Mouse (Mus musculus): ENCODE data around the gene Gm45711. TPM values are rescaled to one million over a fixed set of nuclear protein-coding genes. Genes with fewer than 3 reads are reported as not detected.
A peak's percentile ranks its signal among the peaks of the same experiment; 100 is the strongest.
"Not testable (repeated sequence)": the region's sequence is repeated elsewhere in the genome, so short reads cannot be mapped to it uniquely, and the experiment has no call there.

The Gm45711 gene
- polyA plus RNA-seq (2015; fragmentation: Nextera tagmentation; extraction: Ambion mirVana) = not detected in 2 replicates

DNA sequence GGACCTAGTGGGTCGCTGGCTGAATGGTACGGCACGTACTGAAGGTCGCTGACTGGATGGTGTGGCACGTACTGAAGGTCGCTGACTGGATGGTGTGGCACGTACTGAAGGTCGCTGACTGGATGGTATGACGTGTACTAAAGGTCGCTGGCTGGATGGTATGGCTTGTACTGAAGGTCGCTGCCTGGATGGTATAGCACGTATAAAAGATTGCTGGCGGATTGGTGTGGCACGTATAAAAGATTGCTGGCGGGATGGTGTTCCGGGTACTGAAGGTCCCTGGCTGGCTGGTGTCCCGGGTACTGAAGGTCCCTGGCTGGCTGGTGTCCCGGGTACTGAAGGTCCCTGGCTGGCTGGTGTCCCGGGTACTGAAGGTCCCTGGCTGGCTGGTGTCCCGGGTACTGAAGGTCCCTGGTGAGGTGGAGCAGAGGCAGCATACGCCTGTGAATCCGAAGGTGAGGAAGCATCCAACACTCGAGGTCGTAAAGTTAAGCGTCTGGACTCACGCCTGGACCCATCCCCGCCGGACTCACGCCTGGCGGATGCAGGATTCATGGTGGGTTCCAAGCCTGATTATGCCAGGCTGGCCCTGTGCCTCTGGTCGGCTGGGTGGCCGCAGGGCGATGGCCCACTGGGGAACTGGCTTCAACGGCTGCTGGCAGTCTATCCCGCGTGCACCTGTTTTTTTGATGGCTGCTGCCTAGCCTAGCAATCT, at the start of gene Gm45711, which contains the start of gene Cmtm1:
TSS of gene Gm45711 (minus strand) at position 641 of the 715 bp plus-strand sequence.
TSS of gene Cmtm1 (minus strand) at position 705 of the 715 bp plus-strand sequence.
- not testable (repeated sequence) for H3K9me3 ChIP-seq (replicated peaks); H3K9ac ChIP-seq; H3K36me3 ChIP-seq; ATAC-seq (replicated peaks; ENCODE audit: insufficient number of reproducible peaks, insufficient read depth, low FRiP score, low read depth); H3K4me2 ChIP-seq; H3K4me3 ChIP-seq; H3K27ac ChIP-seq; H3K27me3 ChIP-seq; H3K4me1 ChIP-seq (replicated peaks)
- WGBS = 83% methylated on average over 36 of the region's 36 CpGs

DNA sequence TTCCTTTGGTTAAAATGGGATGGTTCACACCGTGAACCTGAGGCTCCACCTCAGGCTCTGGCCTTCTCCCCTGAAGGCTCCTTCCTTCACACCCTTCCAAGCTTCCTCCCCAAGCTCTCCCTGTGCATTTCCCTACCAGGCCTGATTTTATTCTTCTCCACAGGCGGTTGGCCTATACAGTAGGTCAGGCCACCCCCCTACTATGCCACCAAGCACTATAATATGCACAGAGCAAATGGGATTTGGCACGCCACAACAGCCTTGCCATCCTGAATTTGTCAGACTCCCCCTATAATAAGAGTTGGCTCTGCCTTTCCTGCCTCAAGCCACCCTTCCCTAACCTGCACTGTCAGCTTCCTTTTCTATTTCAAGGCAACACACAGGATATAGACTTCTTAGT, 48.8 kb upstream of the Gm45711 start:
- Histone ChIP-seq H3K4me3 (no peak overlapping the region), H3K4me1 (replicated peaks) (peaks cover 18% of the 10 kb centered on the region), H3K36me3 (peaks cover 9% of the 10 kb centered on the region; the same call in 1 of the 2 replicates), H3K4me2 (no peak overlapping the region), H3K9ac (no peak overlapping the region), H3K27me3 (no peaks in the 10 kb centered on the region), H3K27ac (no peak overlapping the region), H3K9me3 (replicated peaks) (no peaks in the 10 kb centered on the region)
- 77% methylated on average over 3 of the region's 3 CpGs for WGBS
- ATAC-seq (replicated peaks; ENCODE audit: insufficient number of reproducible peaks, insufficient read depth, low FRiP score, low read depth) = no peak

DNA sequence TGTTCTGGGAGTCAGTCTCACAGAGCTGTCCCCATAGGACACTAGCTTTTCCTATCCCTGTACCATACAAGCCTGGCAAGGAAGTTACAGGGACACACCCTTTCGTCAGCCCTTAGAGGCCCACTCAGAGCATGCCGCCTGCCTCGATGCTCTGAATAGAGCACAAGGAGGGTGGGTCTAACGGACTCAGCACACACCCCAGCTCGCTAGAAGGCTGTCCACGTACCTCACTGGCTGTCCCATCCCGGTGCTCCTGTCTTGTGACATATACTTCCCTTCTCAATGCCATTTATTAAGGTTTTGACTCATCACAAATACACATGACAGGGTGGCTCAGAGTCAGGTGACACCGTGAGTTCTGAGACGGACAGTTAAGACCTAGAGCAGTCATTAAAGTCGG, 44.6 kb upstream of the Gm45711 start:
- WGBS = 88% methylated on average over 10 of the region's 10 CpGs
- peaks cover 9% of the 10 kb centered on the region for H3K4me1 ChIP-seq (replicated peaks)

DNA sequence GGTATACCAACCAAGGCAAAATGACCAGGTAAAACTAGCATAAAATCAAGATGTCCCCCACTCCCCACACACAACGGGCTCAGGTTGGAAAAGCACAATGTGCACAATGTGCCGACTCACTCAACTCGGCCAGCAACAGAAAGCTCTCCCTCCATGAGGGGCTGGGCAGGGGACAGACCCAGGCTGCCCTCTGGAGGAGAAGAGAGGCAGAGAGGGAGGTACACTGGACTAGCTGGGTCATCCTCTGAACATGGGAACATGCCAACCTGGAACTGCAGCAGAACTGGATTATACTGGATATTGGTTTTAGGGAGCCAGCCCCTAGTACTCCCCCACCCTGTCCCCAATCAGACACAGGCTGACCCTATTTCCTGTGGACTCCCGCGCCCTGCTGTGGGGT, 43.3 kb upstream of the Gm45711 start:
- Histone ChIP-seq H3K9me3 (replicated peaks) (no peaks in the 10 kb centered on the region), H3K27me3 (no peaks in the 10 kb centered on the region), H3K4me2 (no peak overlapping the region), H3K36me3 (peaks cover 12% of the 10 kb centered on the region; the same call in 1 of the 2 replicates), H3K27ac (no peak overlapping the region), H3K4me1 (replicated peaks) (peaks cover 16% of the 10 kb centered on the region), H3K9ac (no peak overlapping the region), H3K4me3 (no peak overlapping the region)
- no peak; the same call in 1 of the 2 replicates for ATAC-seq (replicated peaks; ENCODE audit: insufficient number of reproducible peaks, insufficient read depth, low FRiP score, low read depth)
- 54% methylated on average over 5 of the region's 5 CpGs for WGBS

More for the DNA sequence above, 44.6 kb upstream of the Gm45711 start:
- Histone ChIP-seq H3K9ac (no peak overlapping the region), H3K27ac (no peak overlapping the region), H3K4me2 (no peak overlapping the region), H3K9me3 (replicated peaks) (no peaks in the 10 kb centered on the region), H3K27me3 (no peaks in the 10 kb centered on the region), H3K36me3 (peaks cover 12% of the 10 kb centered on the region; the same call in 1 of the 2 replicates), H3K4me3 (no peak overlapping the region)
- no peak for ATAC-seq (replicated peaks; ENCODE audit: insufficient number of reproducible peaks, insufficient read depth, low FRiP score, low read depth)

DNA sequence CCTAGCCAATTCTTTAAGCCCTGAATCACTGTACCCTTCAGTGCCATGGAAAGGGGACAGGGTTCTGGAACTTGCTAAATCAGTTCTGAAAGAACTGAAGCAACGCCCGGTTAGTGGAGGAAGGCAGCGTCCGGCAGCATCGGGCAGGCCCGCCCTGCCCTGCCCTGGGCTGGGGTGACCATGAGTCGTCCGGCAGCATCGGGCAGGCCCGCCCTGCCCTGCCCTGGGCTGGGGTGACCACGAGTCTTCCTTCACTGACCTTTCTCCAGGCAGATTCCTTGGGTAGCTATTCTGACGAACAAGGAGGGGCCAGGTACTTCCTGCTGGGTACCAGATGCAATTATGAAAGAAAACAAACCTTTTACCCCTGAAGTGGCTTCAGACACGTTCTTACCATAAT, 40.2 kb upstream of the Gm45711 start:
- ATAC-seq (replicated peaks; ENCODE audit: insufficient number of reproducible peaks, insufficient read depth, low FRiP score, low read depth) = no peak
- WGBS = 70% methylated on average over 13 of the region's 13 CpGs
- H3K4me2 ChIP-seq = no peak overlapping the region
- no peak overlapping the region for H3K27ac ChIP-seq
- H3K9ac ChIP-seq = no peak overlapping the region
- peaks cover 19% of the 10 kb centered on the region for H3K4me1 ChIP-seq (replicated peaks)
- H3K4me3 ChIP-seq = no peak overlapping the region
- no peaks in the 10 kb centered on the region for H3K27me3 ChIP-seq
- no peaks in the 10 kb centered on the region for H3K9me3 ChIP-seq (replicated peaks)
- H3K36me3 ChIP-seq = peaks cover 32% of the 10 kb centered on the region

DNA sequence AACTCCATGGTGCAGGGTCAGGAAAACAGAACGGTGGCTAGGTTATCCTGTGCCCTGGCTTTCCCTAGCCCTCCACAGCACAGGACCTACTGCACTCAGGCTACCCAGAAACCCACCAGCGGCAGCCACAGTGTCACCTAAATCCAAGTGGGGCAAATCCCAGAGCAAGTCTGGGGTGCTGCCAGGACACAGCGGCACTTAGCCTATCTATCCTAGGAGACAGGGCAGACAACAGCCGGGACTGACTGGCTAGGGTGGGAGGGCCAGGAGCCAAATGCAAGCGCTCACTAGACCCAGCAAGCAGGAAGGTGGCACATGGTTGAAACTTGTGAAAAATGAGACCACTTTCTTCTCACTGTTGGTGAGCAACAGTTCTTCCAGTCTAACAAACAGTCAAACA, 39.1 kb upstream of the Gm45711 start:
- Histone ChIP-seq H3K9ac (no peak overlapping the region), H3K27ac (no peak overlapping the region), H3K4me3 (no peak overlapping the region), H3K36me3 (peaks cover 32% of the 10 kb centered on the region), H3K27me3 (no peaks in the 10 kb centered on the region), H3K4me2 (no peak overlapping the region), H3K9me3 (replicated peaks) (no peaks in the 10 kb centered on the region), H3K4me1 (replicated peaks) (peaks cover 24% of the 10 kb centered on the region)
- WGBS = 40% methylated on average over 5 of the region's 5 CpGs
- peak; percentile 20; the same call in 1 of the 2 replicates for ATAC-seq (replicated peaks; ENCODE audit: insufficient number of reproducible peaks, insufficient read depth, low FRiP score, low read depth)

DNA sequence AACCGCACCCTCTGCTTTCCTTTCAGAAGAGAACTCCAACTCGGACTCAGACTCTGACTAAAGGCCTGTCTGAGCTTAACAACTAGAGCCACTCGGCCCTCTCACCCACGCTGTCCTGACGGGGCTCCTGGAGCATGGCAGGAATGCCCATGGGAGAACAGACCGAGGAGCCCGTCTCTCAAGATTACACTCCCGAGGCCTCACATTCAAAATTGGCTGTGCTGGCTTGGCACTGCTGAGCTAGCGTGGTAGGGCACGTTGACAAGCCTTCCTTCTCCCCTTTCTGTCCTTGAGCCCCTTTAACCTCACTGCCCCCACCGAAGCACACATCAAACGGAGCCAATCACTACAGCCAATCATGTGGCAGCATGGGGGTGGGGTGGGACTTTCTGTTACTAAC, 36.8 kb upstream of the Gm45711 start:
- Histone ChIP-seq H3K4me1 (replicated peaks) (peaks cover 40% of the 10 kb centered on the region), H3K4me3 (no peak overlapping the region), H3K27ac (peak overlapping the region; percentile 24; the same call in 1 of the 2 replicates), H3K9ac (no peak overlapping the region), H3K4me2 (no peak overlapping the region), H3K36me3 (peaks cover 29% of the 10 kb centered on the region), H3K9me3 (replicated peaks) (no peaks in the 10 kb centered on the region), H3K27me3 (no peaks in the 10 kb centered on the region)
- WGBS = 42% methylated on average over 12 of the region's 12 CpGs
- ATAC-seq (replicated peaks; ENCODE audit: insufficient number of reproducible peaks, insufficient read depth, low FRiP score, low read depth) = no peak

DNA sequence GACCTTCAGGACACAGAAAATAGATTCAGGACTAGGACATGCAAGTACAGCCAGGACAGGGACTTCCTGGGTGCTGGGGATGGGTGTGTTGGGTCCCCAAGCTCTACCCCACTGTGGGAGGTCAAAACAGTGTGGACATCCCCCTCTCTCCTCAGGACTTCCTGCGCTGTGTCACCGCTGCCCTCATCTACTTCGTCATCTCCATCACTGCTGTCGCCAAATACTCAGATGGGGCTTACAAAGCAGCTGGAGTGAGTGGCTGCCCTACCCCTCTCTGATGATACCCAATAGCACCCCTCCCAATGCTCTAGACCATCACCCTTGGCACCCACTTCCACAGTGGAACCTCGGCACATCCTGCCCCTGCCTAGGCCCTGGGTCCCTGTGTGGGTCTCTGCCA, 34.7 kb upstream of the Gm45711 start:
- Histone ChIP-seq H3K9me3 (replicated peaks) (no peaks in the 10 kb centered on the region), H3K27ac (no peak overlapping the region), H3K9ac (no peak overlapping the region), H3K4me3 (no peak overlapping the region), H3K27me3 (no peaks in the 10 kb centered on the region), H3K36me3 (peaks cover 29% of the 10 kb centered on the region), H3K4me2 (no peak overlapping the region), H3K4me1 (replicated peaks) (peaks cover 49% of the 10 kb centered on the region)
- ATAC-seq (replicated peaks; ENCODE audit: insufficient number of reproducible peaks, insufficient read depth, low FRiP score, low read depth) = no peak
- WGBS = 83% methylated on average over 5 of the region's 5 CpGs

DNA sequence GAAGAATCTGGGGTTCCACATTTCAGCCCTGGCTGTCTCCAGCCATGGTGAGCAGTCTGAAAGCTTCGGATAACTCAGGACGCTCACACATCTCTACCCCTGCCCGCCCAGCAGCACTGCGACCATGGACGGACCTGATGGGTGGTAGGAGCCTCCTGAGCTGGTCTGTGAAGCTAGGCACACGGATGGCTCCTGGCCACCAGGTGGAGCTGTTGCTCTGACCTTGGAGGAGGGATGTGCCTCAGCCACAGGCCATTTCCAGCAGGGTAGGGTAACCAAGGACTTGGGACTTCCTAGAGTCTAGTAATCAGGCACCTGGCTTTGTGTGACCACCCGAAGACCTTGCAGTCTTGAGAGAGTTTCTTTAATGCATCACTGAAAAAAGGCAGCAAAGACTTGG, 34.1 kb upstream of the Gm45711 start:
- ATAC-seq (replicated peaks; ENCODE audit: insufficient number of reproducible peaks, insufficient read depth, low FRiP score, low read depth) = no peak
- H3K27ac ChIP-seq = no peak overlapping the region
- no peak overlapping the region for H3K4me3 ChIP-seq
- no peaks in the 10 kb centered on the region for H3K27me3 ChIP-seq
- H3K4me1 ChIP-seq (replicated peaks) = peaks cover 47% of the 10 kb centered on the region
- peaks cover 29% of the 10 kb centered on the region for H3K36me3 ChIP-seq
- no peak overlapping the region for H3K4me2 ChIP-seq
- no peaks in the 10 kb centered on the region for H3K9me3 ChIP-seq (replicated peaks)
- WGBS = 8% methylated on average over 7 of the region's 7 CpGs
- H3K9ac ChIP-seq = no peak overlapping the region

DNA sequence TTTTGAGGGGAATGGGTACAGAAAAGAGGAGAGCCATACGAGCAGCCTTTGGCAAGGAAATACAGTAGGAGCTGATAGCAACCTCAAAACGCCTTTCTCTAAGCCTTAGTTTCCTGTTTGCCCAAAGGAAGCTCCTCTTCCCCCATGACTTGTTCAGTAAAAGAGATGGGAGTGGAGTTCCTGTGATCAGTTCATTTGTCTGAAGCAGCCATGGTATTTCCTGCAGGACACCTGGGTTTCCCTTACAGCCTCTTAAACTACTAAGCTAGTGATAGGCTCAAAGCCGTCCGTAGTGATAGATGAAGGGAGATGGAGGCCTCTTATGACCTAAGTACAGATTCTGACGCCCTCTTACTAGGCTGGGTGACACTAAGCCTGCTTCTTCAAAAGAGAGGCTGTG, 32.5 kb upstream of the Gm45711 start:
- Histone ChIP-seq H3K27me3 (no peaks in the 10 kb centered on the region), H3K36me3 (peaks cover 23% of the 10 kb centered on the region), H3K4me3 (no peak overlapping the region), H3K27ac (no peak overlapping the region), H3K4me1 (replicated peaks) (peaks cover 44% of the 10 kb centered on the region), H3K9me3 (replicated peaks) (no peaks in the 10 kb centered on the region), H3K9ac (no peak overlapping the region), H3K4me2 (peak overlapping the region; percentile 89)
- 61% methylated on average over 5 of the region's 5 CpGs for WGBS
- no peak for ATAC-seq (replicated peaks; ENCODE audit: insufficient number of reproducible peaks, insufficient read depth, low FRiP score, low read depth)

DNA sequence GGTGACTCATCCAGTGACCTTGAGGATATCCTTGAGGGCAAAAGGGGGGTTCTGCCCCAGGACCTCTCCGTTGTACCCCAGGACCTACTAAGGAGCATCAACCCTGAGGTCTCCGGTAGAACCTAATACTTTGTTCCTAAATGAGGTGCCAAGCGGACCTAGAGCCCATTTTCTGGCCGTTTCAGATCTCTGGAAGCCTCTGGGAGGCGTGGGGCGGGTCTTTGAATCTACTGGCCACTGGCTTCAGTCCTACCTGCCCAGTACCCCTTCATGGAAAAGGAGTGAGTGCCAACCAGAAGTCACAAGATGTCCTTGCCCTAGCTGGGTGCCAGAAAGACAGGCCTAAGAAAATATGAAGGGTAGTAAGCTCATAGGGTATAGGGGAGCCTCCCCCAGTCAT, 31.8 kb upstream of the Gm45711 start:
- H3K36me3 ChIP-seq = peaks cover 17% of the 10 kb centered on the region
- peaks cover 38% of the 10 kb centered on the region for H3K4me1 ChIP-seq (replicated peaks)
- peak overlapping the region; percentile 93 for H3K27ac ChIP-seq
- 0 out of 2 replicates have a peak overlapping the region, but pooled peaks have one; percentile 3 for H3K9ac ChIP-seq
- no peaks in the 10 kb centered on the region for H3K27me3 ChIP-seq
- WGBS = 45% methylated on average over 6 of the region's 6 CpGs
- no peaks in the 10 kb centered on the region for H3K9me3 ChIP-seq (replicated peaks)
- no peak for ATAC-seq (replicated peaks; ENCODE audit: insufficient number of reproducible peaks, insufficient read depth, low FRiP score, low read depth)
- H3K4me3 ChIP-seq = peak overlapping the region; percentile 78
- H3K4me2 ChIP-seq = peak overlapping the region; percentile 89

DNA sequence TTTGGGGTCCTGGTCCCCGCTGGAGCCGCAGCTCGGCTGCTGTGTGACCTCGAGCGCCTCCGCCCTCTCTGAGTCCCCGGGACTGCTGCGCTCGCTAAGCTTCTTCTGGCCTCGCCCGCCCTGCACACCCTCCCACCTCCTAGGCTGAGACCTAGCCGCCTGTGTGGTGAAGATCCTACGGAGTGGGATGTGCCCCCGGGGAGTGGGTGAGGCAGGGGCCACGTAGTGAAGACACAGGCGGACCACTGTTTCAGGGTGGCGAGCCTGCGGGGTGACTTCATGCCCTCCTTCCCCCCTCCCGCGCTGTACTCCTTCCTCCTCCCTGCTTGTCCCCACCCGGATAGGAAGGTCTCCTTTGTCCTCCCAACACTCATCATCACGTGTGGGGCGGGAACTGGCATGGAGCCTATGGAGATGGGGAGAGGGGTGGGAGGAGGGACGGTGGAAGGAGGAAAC, 31.3 kb upstream of the Gm45711 start:
- peaks cover 14% of the 10 kb centered on the region for H3K36me3 ChIP-seq

More for the DNA sequence above, 31.3 kb upstream of the Gm45711 start:
- ATAC-seq (replicated peaks; ENCODE audit: insufficient number of reproducible peaks, insufficient read depth, low FRiP score, low read depth) = peak; percentile 78
- H3K9ac ChIP-seq = peak overlapping the region; percentile 87
- H3K4me3 ChIP-seq = peak overlapping the region; percentile 78
- peak overlapping the region; percentile 93 for H3K27ac ChIP-seq
- under 1% methylated on average over 24 of the region's 24 CpGs for WGBS
- no peaks in the 10 kb centered on the region for H3K27me3 ChIP-seq
- peaks cover 35% of the 10 kb centered on the region for H3K4me1 ChIP-seq (replicated peaks)
- peak overlapping the region; percentile 89 for H3K4me2 ChIP-seq
- H3K9me3 ChIP-seq (replicated peaks) = no peaks in the 10 kb centered on the region
